Mouse (Mus musculus) adrenal gland, adult 8-10 months (tissue): ENCODE data around the gene Filip1l. TPM values are rescaled to one million over a fixed set of nuclear protein-coding genes. Genes with fewer than 3 reads are reported as not detected.

Experiments
- DNase-seq: peaks from one replicate; pipeline ENCODE4 v3.0.0; 2022
- total RNA-seq, 4 experiments: library from RNA; stranded (reverse); gene quantifications; 2 replicates each; pipeline ENCODE4 v1.2.4; 2022

Gene Filip1l
- total RNA-seq, 4 experiments from 2014 or later, result 15.2 to 32.3 (median 24.5) TPM

DNA sequence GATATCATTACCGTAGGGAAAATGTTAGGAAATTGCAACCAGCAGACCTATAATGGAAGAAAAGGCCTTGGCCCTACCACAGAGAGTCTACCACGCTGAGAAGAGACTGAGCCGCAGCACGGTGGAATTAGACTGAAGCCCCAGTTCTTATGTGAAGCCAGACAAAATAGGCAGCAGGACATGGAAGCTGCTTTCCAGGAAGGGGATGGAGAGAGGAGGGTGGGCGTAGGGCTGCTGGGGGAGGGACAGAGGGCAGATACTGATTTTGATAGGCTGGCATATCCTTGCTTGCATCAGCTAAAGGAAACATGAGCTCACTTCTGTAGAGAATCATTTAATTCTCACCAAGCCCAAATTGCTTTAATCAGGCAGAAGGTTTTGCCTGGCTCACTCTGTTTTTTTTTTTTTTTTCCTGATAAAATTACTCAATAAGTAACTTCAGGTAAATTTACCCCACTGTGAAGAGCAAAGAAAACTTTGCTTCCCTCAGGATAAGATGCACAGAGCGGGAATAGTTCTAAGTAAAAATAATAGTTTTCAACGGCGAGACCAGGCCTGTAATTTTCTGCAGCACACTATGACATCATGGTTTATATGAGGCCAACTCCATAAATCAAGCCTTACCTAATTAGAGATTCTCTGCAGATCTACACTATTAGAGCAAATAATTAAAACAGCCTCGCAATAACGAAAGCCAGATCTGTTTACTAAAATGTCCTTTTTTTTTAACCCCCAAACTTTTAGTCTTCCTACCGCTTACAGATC is 84.8 kb downstream of the Filip1l start:
- no peak for DNase-seq

DNA sequence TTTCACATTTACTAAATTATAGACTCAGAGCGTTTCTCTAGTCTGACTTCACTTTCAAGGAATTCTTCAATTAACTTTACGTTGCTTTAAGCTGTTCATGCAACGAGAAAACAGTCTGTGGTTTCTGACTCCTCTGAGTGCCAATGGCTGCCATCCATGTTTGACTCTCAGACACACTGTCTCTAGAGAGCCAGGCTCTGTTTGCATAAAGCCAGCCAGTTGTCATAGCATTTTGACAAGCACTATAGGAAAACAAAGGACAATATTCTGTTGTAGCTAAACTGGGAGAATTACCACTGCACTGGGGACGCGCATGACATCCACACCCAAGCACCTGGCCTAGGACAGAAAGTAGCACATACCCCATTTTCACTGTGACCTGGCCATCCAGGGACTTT is 85.4 kb downstream of the Filip1l start:
- DNase-seq, result no peak

DNA sequence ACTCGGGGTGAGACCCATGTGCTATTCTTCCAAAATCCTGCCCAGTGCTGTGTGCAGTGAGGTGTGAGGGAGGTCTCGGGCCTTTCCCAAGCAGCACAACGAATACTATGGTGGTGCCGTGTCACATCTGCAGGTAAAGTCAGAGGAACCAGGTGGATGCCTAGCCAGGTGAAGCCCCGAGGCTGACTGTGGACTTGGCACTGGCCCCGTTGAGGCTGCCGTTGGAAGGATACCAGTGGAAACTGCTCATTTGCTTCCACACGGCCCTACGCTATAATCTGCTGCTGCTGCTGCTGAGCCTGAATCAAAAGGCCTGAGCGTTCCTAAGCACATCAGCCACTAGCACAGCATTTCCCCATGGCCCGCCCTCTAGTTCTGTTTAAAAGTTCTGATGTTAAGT is 86.3 kb downstream of the Filip1l start:
- no peak for DNase-seq

DNA sequence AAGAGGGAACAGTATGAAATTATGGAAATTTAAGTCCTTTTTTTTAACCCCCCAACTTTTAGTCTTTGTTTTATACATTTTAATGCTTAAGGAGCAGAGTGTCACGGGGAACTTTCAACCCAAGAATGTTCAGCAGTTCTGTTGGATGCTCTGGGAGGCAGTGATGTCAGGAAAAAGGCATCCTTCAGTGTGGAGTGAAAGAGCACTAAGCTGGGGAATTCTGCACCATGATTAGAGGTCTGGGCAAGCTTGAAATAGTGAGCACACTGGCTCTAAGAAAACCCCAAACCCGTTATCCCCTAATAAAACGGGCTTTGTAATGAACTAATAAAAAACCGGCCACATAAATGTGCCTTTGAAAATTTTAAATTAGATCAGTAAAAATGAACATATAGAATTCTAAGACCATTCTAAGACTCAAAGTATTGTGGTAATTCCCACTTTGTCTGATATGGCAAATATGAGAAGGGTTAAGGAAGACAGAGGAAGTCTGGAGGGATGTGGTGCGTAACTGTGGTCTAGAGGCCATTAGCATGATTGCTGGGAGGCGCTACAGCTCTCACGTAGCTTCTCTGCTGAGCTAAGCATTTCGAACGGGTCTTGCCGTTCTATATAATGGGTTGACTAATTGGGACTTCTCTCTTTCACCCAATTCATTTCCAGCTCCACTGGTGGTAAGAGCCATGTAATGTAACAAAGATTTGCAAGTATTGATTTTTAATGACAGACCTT is 88.0 kb downstream of the Filip1l start:
- DNase-seq, result no peak

DNA sequence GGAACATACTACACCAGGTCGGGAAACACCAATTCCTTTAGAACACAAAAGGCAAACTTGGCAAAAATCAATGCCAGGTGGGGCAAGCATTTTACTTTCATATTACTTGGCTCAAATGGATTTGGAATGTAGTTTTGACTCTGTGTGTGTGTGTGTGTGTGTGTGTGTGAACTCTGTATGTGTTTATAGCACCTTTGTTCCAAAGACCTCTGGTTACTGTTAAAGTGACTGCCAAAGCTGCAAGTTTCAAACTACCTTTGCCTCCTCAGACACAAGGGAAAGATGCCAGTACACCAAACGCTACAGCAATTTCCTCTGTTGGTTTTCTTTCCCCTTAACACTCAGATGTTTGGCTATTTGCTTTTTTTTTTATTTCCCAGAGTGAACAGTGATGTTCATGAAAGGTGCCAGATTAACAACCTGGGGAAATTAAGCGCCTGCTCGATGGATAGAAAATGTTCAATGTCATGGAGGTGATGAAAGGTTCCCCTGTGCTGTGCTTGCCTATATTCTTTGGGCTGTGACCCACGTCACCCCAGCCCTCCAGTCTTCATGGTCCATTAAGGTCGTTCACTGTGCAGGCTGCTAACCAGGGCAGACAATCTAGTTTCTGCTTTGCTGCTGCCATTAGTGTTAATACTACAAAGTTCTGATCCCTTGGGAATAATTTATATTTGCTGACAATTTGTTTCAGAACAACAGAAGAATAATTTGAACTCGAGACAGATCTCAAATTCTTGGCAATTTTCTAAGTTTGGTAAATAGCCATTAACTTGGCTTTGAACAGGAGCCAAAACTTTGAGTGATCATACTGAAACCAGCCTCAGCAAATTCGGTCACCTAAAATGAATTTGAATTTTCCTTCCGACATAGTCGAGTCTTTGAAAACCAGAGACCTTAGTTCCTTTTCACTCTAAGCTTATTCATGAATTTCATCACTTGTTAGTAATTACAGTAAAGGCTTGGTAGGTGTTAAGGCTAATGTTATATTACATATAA is 92.5 kb downstream of the Filip1l start:
- DNase-seq, result no peak

DNA sequence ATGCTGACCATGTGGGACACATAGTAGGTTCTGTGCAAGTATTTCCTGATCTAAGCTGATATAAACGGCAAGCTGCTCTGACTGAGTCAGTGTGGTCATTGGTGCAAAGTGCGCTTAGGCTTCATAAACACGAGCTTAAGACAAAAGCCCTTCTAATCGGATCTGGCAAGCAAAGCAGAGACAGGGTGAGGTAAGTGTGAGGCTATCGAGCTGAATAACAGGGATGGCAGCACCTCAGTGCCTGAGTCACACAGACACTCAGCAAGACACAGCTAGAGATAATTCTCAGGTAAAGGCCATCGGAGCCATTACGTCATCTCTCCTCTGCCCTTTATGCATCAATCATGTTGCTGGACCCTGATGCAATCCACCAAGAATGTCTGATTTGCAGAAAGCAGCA is 100.1 kb downstream of the Filip1l start:
- peak; percentile 40 for DNase-seq

DNA sequence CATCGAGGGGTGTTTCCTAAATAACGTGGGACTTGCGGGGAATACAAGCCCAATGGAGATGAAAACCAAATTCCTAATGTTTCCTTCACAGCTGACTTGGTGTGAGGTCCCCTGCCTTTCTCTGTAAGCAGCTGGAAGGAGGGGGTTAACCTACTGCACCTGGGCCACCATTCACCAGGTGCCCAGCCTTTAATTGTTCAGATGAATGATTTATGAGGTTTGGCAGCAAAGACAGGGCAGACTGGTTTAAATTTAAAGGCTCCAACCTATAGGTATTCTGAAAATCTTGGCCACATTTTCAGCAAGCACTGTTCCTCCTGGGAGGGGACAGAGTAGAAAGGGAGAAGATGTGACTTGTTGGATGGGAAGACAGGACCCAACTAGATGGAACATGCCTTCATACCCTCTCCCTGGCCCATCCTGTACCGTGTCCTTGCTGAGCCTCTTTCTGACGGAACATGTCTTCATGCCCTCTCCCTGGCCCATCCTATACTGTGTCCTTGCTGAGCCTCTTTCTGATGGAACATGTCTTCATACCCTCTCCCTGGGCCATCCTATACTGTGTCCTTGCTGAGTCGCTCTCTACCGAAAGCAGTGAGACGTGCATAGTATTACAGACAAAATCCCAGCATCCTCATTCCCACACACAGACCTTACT is 101.3 kb downstream of the Filip1l start:
- no peak for DNase-seq

DNA sequence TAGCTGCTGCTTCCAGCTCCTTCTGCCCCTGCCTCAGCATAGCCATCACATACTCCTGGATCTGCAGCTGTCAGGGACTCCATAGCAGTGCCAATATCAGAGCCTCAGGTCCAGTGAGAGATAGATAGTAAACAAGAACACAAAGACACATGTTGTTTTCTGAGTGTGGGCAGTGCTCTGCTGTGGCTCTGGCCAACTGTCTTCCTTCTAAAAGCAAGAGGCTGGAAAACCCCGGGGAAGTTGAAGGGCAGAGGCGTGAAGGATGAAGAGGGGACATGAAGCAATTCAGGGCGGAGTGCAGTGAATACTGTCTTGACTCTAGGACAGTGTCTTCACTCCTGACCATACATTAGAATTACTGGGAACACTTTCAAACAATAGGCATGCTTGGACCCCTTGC is 102.7 kb downstream of the Filip1l start:
- DNase-seq, result no peak

DNA sequence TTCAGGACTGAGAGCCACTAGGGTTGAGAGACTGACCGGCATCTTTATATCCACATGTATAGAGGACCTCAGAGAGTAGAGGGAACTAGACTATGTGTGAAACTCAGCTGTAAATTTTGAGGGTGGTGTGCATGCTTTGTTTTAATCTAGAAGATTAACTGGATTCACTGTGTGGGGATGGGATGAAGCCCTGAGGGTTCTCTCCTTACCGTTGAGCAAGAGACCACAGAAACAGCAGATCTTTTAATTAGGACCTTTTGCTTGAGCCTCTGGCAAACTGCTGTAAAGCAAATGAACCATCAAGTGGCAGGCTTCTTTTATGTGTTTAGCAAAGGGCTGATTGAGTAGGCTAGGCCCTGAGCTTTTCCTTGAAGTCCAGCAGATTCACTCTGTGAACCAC is 103.1 kb downstream of the Filip1l start:
- no peak for DNase-seq

DNA sequence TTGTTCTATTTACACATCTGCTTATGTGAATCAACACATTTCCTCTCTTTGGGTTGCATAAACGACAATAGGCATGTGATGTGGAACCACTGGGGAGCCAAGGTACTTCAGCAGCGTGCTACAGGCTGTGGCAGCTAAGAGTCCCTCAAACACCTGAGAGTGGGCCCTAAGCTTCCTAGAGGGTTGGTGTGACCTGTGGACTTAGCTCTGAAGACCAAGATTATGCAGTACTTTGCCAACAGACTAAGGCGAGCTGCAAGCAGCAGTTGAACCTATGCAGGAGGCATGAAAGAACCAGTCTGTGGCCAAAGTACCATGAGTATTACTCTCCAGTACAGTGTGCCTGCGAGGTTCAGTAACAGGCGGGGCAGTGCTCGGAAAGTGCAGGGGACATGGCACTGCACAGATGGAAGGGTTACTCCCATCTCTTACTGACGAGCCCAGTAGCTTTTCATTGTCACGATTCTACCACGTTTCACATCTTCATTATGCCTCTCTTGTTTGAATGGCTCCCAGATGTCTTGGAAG is 112.6 kb downstream of the Filip1l start:
- no peak for DNase-seq

DNA sequence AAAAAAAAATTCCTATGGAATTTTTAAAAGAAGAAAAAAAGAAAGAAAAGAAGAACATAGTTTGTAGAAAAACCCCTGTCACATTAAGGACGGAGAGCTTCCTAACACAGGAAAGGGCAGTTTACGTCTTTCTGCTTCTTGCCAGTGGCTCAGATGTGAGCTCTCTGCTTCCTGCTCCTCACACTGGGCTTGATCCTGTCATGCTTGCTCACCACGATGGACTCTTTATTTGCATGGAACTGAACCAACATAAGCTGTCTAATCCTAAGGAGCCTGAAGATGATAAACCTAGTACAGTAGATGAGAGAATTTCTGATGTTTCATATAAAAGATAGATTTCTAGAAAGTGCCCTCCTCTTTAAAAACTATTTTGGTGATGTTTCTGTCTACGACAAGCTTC is 116.4 kb downstream of the Filip1l start:
- DNase-seq, result no peak

DNA sequence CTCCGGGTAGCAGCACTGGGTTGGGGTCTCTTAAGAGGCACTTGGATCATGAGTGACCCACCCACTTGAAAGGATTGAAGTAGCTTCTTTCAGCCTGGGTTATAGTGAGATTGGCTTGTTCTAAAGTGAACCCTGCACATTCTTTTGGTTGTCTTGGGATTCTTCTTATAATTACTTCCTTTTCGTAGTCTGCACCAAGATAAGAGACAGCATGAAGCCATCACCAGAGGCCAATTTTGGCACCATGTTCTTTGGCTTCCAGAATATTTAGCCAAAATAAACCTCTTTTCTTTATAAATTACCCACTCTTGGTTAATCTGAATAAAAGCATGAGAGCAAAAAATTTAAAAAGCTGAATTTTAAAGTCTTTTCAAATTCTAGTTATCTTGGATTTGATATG is 117.0 kb downstream of the Filip1l start:
- DNase-seq, result no peak

DNA sequence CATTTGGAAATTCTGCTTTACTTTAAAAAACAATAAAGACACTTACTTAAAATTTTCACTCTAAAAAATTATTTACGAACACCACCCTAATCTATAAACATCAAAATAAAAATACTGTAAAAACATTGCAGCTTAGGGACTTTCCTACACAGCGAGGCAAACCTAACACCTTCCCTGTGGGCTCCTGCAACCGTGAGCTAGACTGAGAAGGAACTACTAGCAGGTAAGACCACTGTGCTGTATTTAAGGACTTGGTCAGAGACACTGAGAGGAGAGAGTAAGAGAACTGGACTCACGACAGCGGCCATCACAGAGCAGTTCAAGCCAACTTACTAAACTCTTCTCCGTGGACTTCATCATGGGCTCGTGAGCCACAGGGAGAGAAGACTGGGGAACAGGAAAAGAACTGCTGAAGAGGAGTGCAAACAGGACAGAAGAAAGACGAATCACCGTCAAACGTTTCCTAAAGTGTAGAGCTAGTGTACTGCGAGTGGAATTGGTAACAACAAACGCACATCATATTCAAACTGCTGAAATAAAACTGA is 117.5 kb downstream of the Filip1l start:
- no peak for DNase-seq

DNA sequence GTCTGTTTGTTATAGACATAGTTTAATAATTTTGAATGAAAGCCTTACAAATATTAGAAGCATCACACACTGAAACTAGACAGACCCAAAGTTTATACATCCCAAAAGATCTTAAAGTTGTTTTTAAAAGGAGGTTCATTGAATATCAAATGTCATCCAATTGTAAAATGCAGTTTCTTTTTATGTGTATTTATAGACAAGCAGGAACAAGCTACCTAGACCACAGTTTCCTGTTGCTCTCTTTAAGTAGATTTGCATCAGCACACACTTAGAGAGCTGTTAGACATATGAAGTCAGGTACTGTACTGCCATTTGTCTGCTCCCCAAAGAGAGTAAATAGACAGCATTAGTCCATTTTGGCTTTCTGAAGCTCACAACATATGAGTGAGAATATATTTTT is 118.2 kb downstream of the Filip1l start:
- DNase-seq, result no peak

DNA sequence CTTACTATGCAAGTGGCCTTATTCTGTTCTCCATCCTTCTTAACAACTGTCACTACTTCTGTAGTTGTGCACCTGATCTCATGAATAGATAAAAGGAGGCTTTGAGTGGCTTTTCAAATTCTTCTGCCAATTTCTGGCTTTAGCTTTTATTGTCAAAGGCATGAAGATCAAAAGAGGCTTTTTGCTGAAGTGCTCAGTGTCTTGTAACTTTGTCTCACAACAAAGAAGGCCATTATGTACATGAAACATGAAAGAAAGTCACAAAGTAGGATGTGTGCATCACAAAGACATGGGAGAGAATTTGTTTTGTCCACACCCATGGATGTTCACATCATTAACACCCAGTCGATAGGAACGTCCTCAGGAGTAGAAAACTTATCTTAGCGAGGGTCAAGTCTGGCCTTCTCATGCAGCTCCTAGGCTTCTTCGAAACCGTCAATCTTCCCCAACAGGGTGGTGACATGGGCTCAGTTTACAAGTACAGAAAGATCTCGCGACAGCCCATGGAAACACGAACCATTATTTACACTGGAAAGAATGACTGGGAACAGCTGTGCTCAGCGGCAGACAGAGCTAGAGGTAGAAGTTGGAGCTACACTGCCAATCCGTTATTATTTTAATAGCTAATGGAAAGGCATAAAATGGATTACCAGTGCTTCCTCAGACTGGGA is 120.7 kb downstream of the Filip1l start:
- DNase-seq, result no peak

DNA sequence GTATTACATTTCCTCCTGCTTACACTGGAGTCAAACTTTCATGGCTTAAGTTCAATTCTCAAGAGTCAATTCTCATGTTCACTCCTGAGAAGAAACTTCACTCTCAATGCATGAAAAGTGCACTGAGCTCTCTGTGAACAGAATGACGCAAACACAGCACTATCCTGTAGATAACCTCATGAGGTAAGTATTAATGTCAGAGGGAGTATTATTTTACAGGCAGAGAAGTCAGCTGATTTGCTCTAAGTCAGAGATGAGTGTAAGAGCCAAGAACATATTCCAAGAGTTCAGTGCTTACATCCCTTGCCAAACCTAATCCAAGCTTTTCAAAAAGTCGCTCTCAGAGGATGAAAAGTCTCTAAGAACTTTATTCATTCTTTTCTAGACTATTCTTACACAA is 125.6 kb downstream of the Filip1l start:
- DNase-seq, result no peak

DNA sequence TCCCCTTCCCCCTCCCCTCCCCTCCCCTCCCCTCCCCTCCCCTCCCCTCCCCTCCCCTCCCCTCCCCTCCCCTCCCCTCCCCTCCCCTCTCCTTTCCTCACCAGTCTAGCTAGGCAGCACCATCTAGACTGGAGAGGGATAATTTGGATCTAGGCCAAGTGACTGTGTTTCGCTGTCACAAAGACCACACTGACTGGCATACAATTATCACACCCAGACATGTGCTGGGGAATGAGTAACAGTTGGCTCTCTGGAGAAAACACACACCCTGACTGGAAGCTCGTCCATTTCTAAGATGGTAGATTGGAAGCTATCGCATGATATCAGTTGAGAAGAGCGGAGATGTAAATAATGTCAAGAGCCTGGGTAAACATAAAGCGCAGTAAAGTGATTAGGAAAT is 126.9 kb downstream of the Filip1l start:
- no peak for DNase-seq

DNA sequence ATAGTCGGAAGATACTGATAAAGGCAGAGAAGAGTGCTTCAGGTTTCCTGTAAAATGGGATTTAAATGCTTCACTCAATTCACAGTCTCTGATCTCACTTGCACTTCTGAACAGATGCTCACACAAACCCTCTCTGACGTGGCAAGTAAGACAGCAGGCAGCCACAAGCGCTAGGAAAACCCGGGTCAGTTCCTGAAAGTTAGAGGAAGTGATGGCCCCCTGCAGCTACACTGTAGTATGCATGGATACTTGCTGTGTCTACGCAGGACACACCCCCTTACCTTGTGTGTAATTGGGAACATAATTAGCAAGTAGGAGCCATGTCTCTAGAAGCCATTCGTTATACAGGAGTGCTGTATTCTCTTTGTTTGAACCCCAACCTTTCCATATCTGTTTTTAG is 129.4 kb downstream of the Filip1l start:
- DNase-seq, result no peak

DNA sequence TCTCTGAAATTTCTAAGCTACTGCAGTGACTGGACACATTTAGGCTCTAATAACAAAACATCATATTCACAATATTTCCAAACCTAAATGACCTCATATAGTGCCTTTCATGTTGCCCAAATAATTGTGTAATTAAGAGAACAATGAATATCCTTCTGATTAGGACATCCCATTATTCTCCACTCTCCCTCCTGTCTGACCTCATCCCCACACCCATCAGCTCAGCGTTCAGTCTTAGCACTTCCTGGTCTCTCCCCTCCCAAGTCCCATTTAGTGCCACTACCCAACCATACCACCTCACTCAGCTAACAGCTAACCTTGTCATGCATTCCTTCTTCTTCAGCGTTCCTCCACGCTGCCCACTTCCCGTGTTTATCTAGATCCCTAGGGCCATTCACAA is 130.0 kb downstream of the Filip1l start:
- no peak for DNase-seq

DNA sequence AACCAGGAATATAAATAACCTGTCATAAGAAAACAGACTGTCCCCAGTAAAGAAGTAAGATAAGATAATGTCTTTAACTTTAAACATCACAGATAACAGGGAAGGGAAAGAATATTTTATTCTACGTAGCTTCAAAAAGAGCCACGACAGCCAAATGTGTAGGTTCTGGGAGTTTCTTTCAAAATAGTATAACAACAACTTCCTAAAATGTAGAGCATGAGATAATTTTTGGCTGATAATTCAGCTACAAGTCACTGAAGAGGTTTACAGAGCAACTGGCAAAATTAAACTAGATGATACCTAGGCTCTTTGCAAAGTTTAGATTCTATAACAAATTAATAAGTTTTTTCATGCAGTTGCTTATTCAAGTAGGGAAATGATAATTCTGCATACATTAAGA is 130.6 kb downstream of the Filip1l start:
- DNase-seq, result no peak
